Mouse (Mus musculus) olfactory bulb, adult 2 months (tissue): ENCODE data around the gene Mettl7a3.
"Not testable (repeated sequence)": the region's sequence is repeated elsewhere in the genome, so short reads cannot be mapped to it uniquely, and the experiment has no call there.

ENCODE experiments used
- CTCF ChIP-seq: fragments of 200-500 bp; IDR thresholded peaks from 2 replicates; pipeline ENCODE4 v1.5.1; 2012; ENCODE audit warnings: low read depth, mild to moderate bottlenecking, low read length, moderate library complexity; ENCODE audit not compliant: insufficient read depth
- POLR2A ChIP-seq: fragments of 200-500 bp; IDR thresholded peaks from 2 replicates; pipeline ENCODE4 v1.6.1; 2012; ENCODE audit warnings: mild to moderate bottlenecking, low read depth, low read length, moderate library complexity; ENCODE audit not compliant: insufficient read depth

- TF ChIP-seq CTCF, POLR2A: not testable (repeated sequence)
These were observed 2.4 kb upstream of the Mettl7a3 start for GRCm38 (mm10) chr15:100332077-100332961.
